Mouse (Mus musculus) midbrain, embryonic 10.5 days (tissue): ENCODE measurements around the gene Mdh2. TPM values are rescaled to one million over a fixed set of nuclear protein-coding genes. Genes with fewer than 3 reads are reported as not detected.

ENCODE experiments used
- DNase-seq: peaks from one replicate; pipeline ENCODE4 v3.0.0-alpha.2; 2017; ENCODE audit warnings: low spot score
- H3K27ac ChIP-seq: fragments of 300-500 bp; sonication (generic); replicated peaks from 2 replicates; pipeline ENCODE4 v1.5.1; 2016; ENCODE audit warnings: mild to moderate bottlenecking
- H3K27me3 ChIP-seq: fragments of 300-500 bp; sonication (generic); 2 replicates; pipeline ENCODE4 v1.6.1; 2016; ENCODE audit warnings: low read depth, mild to moderate bottlenecking; ENCODE audit not compliant: poor library complexity, severe bottlenecking
- H3K36me3 ChIP-seq: fragments of 300-500 bp; sonication (generic); 2 replicates; pipeline ENCODE4 v1.6.1; 2016; ENCODE audit warnings: mild to moderate bottlenecking, moderate library complexity
- H3K4me1 ChIP-seq: fragments of 300-500 bp; sonication (generic); 2 replicates; pipeline ENCODE4 v1.6.1; 2016
- H3K4me3 ChIP-seq: fragments of 300-500 bp; sonication (generic); 2 replicates; pipeline ENCODE4 v1.5.1; 2016; ENCODE audit warnings: mild to moderate bottlenecking, moderate library complexity
- H3K9me3 ChIP-seq: fragments of 300-500 bp; sonication (generic); replicated peaks from 2 replicates; pipeline ENCODE4 v1.6.1; 2016; ENCODE audit warnings: mild to moderate bottlenecking
- WGBS: fragments of 180-500 bp; shearing (Covaris S2); methylation state at CpG from one replicate; pipeline ENCODE4 v1.1.7; 2016; 5-methylcytosine and 5-hydroxymethylcytosine counted together
- microRNA-seq: library from miRNA; unstranded; fragments of <30 nt; microRNA quantifications from one replicate; pipeline ENCODE4, GENCODE M21; 2017
- polyA plus RNA-seq: library from polyadenylated mRNA; unstranded; fragments of >200 nt; fragmentation: Nextera tagmentation; extraction: Ambion mirVana; gene quantifications from 2 replicates; pipeline ENCODE4 v1.2.1, GENCODE M21; 2016

Mdh2 gene
- polyA plus RNA-seq, 1 experiment from 2014 or later, result 619 TPM

GRCm38 (mm10) chr5:135822316-135822944 lies 44.1 kb downstream of the Mdh2 start:
- Histone ChIP-seq H3K27me3 (no peaks in the 10 kb centered on the region), H3K36me3 (no peaks in the 10 kb centered on the region), H3K4me1 (peaks cover 36% of the 10 kb centered on the region), H3K4me3 (no peak overlapping the region), H3K9me3 (no peaks in the 10 kb centered on the region), H3K27ac (peak overlapping the region; percentile 49)
- WGBS, result 18% methylated on average over 7 of the region's 7 CpGs
- peak; percentile 52 for DNase-seq

- H3K4me1 ChIP-seq, result peaks cover 36% of the 10 kb centered on the region
- H3K4me3 ChIP-seq, result no peak overlapping the region
- H3K36me3 ChIP-seq, result no peaks in the 10 kb centered on the region
- 69% methylated on average over 3 of the region's 3 CpGs for WGBS
- DNase-seq, result no peak
- H3K27ac ChIP-seq, result peak overlapping the region; percentile 42; the same call in 1 of the 2 replicates
- no peaks in the 10 kb centered on the region for H3K27me3 ChIP-seq
- H3K9me3 ChIP-seq, result no peaks in the 10 kb centered on the region
Observed at GRCm38 (mm10) chr5:135824517-135824916, 46.2 kb downstream of the Mdh2 start.

GRCm38 (mm10) chr5:135826225-135826624 lies 47.9 kb downstream of the Mdh2 start:
- Histone ChIP-seq H3K4me1 (peaks cover 36% of the 10 kb centered on the region), H3K9me3 (no peaks in the 10 kb centered on the region), H3K27ac (peak overlapping the region; percentile 42; the same call in 1 of the 2 replicates), H3K4me3 (no peak overlapping the region), H3K36me3 (no peaks in the 10 kb centered on the region), H3K27me3 (no peaks in the 10 kb centered on the region)
- no peak for DNase-seq
- 38% methylated on average over 6 of the region's 6 CpGs for WGBS

GRCm38 (mm10) chr5:135829381-135829780 lies 51.1 kb downstream of the Mdh2 start:
- DNase-seq, result no peak
- peaks cover 13% of the 10 kb centered on the region for H3K27me3 ChIP-seq
- WGBS, result 88% methylated on average over 8 of the region's 8 CpGs

GRCm38 (mm10) chr5:135832729-135833128 lies 54.4 kb downstream of the Mdh2 start:
- no peak overlapping the region for H3K27ac ChIP-seq
- H3K36me3 ChIP-seq, result no peaks in the 10 kb centered on the region
- peaks cover 42% of the 10 kb centered on the region for H3K27me3 ChIP-seq
- 40% methylated on average over 4 of the region's 4 CpGs for WGBS
- H3K9me3 ChIP-seq, result no peaks in the 10 kb centered on the region
- no peak overlapping the region for H3K4me3 ChIP-seq
- no peak for DNase-seq
- H3K4me1 ChIP-seq, result peaks cover 23% of the 10 kb centered on the region

More at GRCm38 (mm10) chr5:135829381-135829780, 51.1 kb downstream of the Mdh2 start:
- Histone ChIP-seq H3K27ac (no peak overlapping the region), H3K4me1 (peaks cover 21% of the 10 kb centered on the region), H3K9me3 (no peaks in the 10 kb centered on the region), H3K4me3 (no peak overlapping the region), H3K36me3 (no peaks in the 10 kb centered on the region)

GRCm38 (mm10) chr5:135834769-135835491 lies 56.6 kb downstream of the Mdh2 start:
- WGBS, result under 1% methylated on average over 47 of the region's 47 CpGs
- H3K4me1 ChIP-seq, result peaks cover 23% of the 10 kb centered on the region
- H3K4me3 ChIP-seq, result peak overlapping the region; percentile 69
- peak; percentile 90 for DNase-seq
- H3K36me3 ChIP-seq, result no peaks in the 10 kb centered on the region
- peak overlapping the region; percentile 77 for H3K27ac ChIP-seq
- H3K9me3 ChIP-seq, result no peaks in the 10 kb centered on the region
- peaks cover 42% of the 10 kb centered on the region for H3K27me3 ChIP-seq

- Histone ChIP-seq H3K36me3 (no peaks in the 10 kb centered on the region), H3K27me3 (peaks cover 42% of the 10 kb centered on the region), H3K9me3 (no peaks in the 10 kb centered on the region), H3K4me3 (peak overlapping the region; percentile 69), H3K4me1 (peaks cover 23% of the 10 kb centered on the region), H3K27ac (peak overlapping the region; percentile 77; the same call in 1 of the 2 replicates)
- under 1% methylated on average over 12 of the region's 12 CpGs for WGBS
- DNase-seq, result no peak
Observed at GRCm38 (mm10) chr5:135835492-135835858, 57.2 kb downstream of the Mdh2 start.

GRCm38 (mm10) chr5:135835981-135836380 lies 57.7 kb downstream of the Mdh2 start:
- DNase-seq, result no peak
- Histone ChIP-seq H3K36me3 (no peaks in the 10 kb centered on the region), H3K4me3 (peak overlapping the region; percentile 69), H3K4me1 (peaks cover 23% of the 10 kb centered on the region), H3K9me3 (no peaks in the 10 kb centered on the region), H3K27me3 (peaks cover 42% of the 10 kb centered on the region), H3K27ac (no peak overlapping the region)
- 23% methylated on average over 12 of the region's 12 CpGs for WGBS

Small RNAs within 50 kb of the gene (microRNA-seq; reads per million reads assigned to microRNA genes)
- gene Gm23268 (not detected), gene Mir7034 (not detected)

Other genes starting within 250 kb of the Mdh2 start
- gene Hip1, start 233.4 kb upstream of the Mdh2 start, polyA plus RNA-seq, result 64.9 and 73.0 TPM in 2 replicates
- not detected in 2 replicates for gene Ccl26, start 214.9 kb upstream of the Mdh2 start, polyA plus RNA-seq
- gene Ccl24, start 205.4 kb upstream of the Mdh2 start, polyA plus RNA-seq, result 1.0 and 1.8 TPM in 2 replicates
- gene Rhbdd2, start 145.9 kb upstream of the Mdh2 start, polyA plus RNA-seq, result 61.9 and 65.4 TPM in 2 replicates
- gene Por, start 108.4 kb upstream of the Mdh2 start, polyA plus RNA-seq, result 114 and 145 TPM in 2 replicates
- gene Tmem120a, start 34.0 kb upstream of the Mdh2 start, polyA plus RNA-seq, result 64.1 and 65.9 TPM in 2 replicates
- gene Styxl1, start 95 bp upstream of the Mdh2 start, polyA plus RNA-seq, result 0.41 TPM in 1 of 2 replicates, not detected in the other
- 14.0 and 26.1 TPM in 2 replicates for gene Srrm3, start 28.4 kb downstream of the Mdh2 start, polyA plus RNA-seq
- gene Hspb1, start 109.4 kb downstream of the Mdh2 start, polyA plus RNA-seq, result 7.8 and 8.5 TPM in 2 replicates
- gene Ywhag, start 156.1 kb downstream of the Mdh2 start, polyA plus RNA-seq, result 270 and 311 TPM in 2 replicates
- gene Ssc4d, start 196.1 kb downstream of the Mdh2 start, polyA plus RNA-seq, result 1.7 TPM in 2 replicates
- gene Zp3, start 201.6 kb downstream of the Mdh2 start, polyA plus RNA-seq, result 0.10 TPM in 1 of 2 replicates, not detected in the other
- gene Dtx2, start 216.3 kb downstream of the Mdh2 start, polyA plus RNA-seq, result 36.3 and 39.6 TPM in 2 replicates